Mouse (Mus musculus): Measurements from ENCODE around the gene Wnt6. TPM values are rescaled to one million over a fixed set of nuclear protein-coding genes. Genes with fewer than 3 reads are reported as not detected.

Wnt6 gene
- polyA plus RNA-seq, 1 experiment: not detected

GRCm38 (mm10) chr1:74782045-74782444 lies 10.4 kb downstream of the Wnt6 start:
- Histone ChIP-seq H3K4me3 (replicated peaks; ENCODE audit: control insufficient read depth, low read depth, low read length) (no peak overlapping the region), H3K27ac (ENCODE audit: control insufficient read depth, insufficient read depth, low read depth, low read length, poor library complexity) (0 out of 2 replicates have a peak overlapping the region, but pooled peaks have one; percentile 9), H3K4me1 (ENCODE audit: control insufficient read depth, insufficient read depth, low read length) (peaks cover 2% of the 10 kb centered on the region)
- 2% methylated on average over 14 of the region's 14 CpGs for WGBS
- TF ChIP-seq POLR2A (IDR thresholded peaks at IDR 0.05; ENCODE audit: borderline replicate concordance, control insufficient read depth, low read depth, low read length): peak; percentile 23; the same call in 1 of the 2 replicates
- TF ChIP-seq CTCF (IDR thresholded peaks at IDR 0.05; ENCODE audit: control insufficient read depth, insufficient read depth, low read length): no peak

GRCm38 (mm10) chr1:74783554-74783953 lies 11.9 kb downstream of the Wnt6 start:
- peaks cover 2% of the 10 kb centered on the region for H3K4me1 ChIP-seq (ENCODE audit: control insufficient read depth, insufficient read depth, low read length)
- no peak overlapping the region for H3K4me3 ChIP-seq (replicated peaks; ENCODE audit: control insufficient read depth, low read depth, low read length)
- no peak for TF ChIP-seq CTCF (IDR thresholded peaks at IDR 0.05; ENCODE audit: control insufficient read depth, insufficient read depth, low read length)
- TF ChIP-seq POLR2A (IDR thresholded peaks at IDR 0.05; ENCODE audit: borderline replicate concordance, control insufficient read depth, low read depth, low read length): no peak
- H3K27ac ChIP-seq (ENCODE audit: control insufficient read depth, insufficient read depth, low read depth, low read length, poor library complexity): no peak overlapping the region
- 36% methylated on average over 13 of the region's 13 CpGs for WGBS

GRCm38 (mm10) chr1:74784041-74784759 lies 12.5 kb downstream of the Wnt6 start:
- no peak overlapping the region for H3K27ac ChIP-seq (ENCODE audit: control insufficient read depth, insufficient read depth, low read depth, low read length, poor library complexity)
- WGBS: under 1% methylated on average over 67 of the region's 67 CpGs
- peak overlapping the region; percentile 26 for H3K4me3 ChIP-seq (replicated peaks; ENCODE audit: control insufficient read depth, low read depth, low read length)
- TF ChIP-seq POLR2A (IDR thresholded peaks at IDR 0.05; ENCODE audit: borderline replicate concordance, control insufficient read depth, low read depth, low read length) (no peak), CTCF (IDR thresholded peaks at IDR 0.05; ENCODE audit: control insufficient read depth, insufficient read depth, low read length) (peak; percentile 22; the same call in 1 of the 2 replicates)
- peaks cover 2% of the 10 kb centered on the region for H3K4me1 ChIP-seq (ENCODE audit: control insufficient read depth, insufficient read depth, low read length)

GRCm38 (mm10) chr1:74787846-74788245 lies 16.2 kb downstream of the Wnt6 start:
- peak; percentile 58 for TF ChIP-seq CTCF (IDR thresholded peaks at IDR 0.05; ENCODE audit: control insufficient read depth, insufficient read depth, low read length)
- no peak for TF ChIP-seq POLR2A (IDR thresholded peaks at IDR 0.05; ENCODE audit: borderline replicate concordance, control insufficient read depth, low read depth, low read length)
- WGBS: 4% methylated on average over 7 of the region's 7 CpGs
- no peak overlapping the region for H3K4me3 ChIP-seq (replicated peaks; ENCODE audit: control insufficient read depth, low read depth, low read length)
- no peak overlapping the region for H3K27ac ChIP-seq (ENCODE audit: control insufficient read depth, insufficient read depth, low read depth, low read length, poor library complexity)
- H3K4me1 ChIP-seq (ENCODE audit: control insufficient read depth, insufficient read depth, low read length): peaks cover under 1% of the 10 kb centered on the region

- no peaks in the 10 kb centered on the region for H3K4me1 ChIP-seq (ENCODE audit: control insufficient read depth, insufficient read depth, low read length)
- H3K27ac ChIP-seq (ENCODE audit: control insufficient read depth, insufficient read depth, low read depth, low read length, poor library complexity): no peak overlapping the region
- 16% methylated on average over 6 of the region's 6 CpGs for WGBS
- no peak overlapping the region for H3K4me3 ChIP-seq (replicated peaks; ENCODE audit: control insufficient read depth, low read depth, low read length)
- TF ChIP-seq POLR2A (IDR thresholded peaks at IDR 0.05; ENCODE audit: borderline replicate concordance, control insufficient read depth, low read depth, low read length): no peak
- no peak for TF ChIP-seq CTCF (IDR thresholded peaks at IDR 0.05; ENCODE audit: control insufficient read depth, insufficient read depth, low read length)
Observed at GRCm38 (mm10) chr1:74788603-74789176, 17.0 kb downstream of the Wnt6 start.

- H3K4me1 ChIP-seq (ENCODE audit: control insufficient read depth, insufficient read depth, low read length): no peaks in the 10 kb centered on the region; the same call in 1 of the 2 replicates
- 39% methylated on average over 3 of the region's 3 CpGs for WGBS
- no peak overlapping the region for H3K27ac ChIP-seq (ENCODE audit: control insufficient read depth, insufficient read depth, low read depth, low read length, poor library complexity)
- TF ChIP-seq CTCF (IDR thresholded peaks at IDR 0.05; ENCODE audit: control insufficient read depth, insufficient read depth, low read length) (no peak), POLR2A (IDR thresholded peaks at IDR 0.05; ENCODE audit: borderline replicate concordance, control insufficient read depth, low read depth, low read length) (no peak)
- no peak overlapping the region for H3K4me3 ChIP-seq (replicated peaks; ENCODE audit: control insufficient read depth, low read depth, low read length)
Observed at GRCm38 (mm10) chr1:74790095-74790494, 18.4 kb downstream of the Wnt6 start.

- 3% methylated on average over 11 of the region's 11 CpGs for WGBS
- H3K4me3 ChIP-seq (replicated peaks; ENCODE audit: control insufficient read depth, low read depth, low read length): no peak within 1 kb of the TSS
- no peak within 1 kb of the TSS; the same call in 1 of the 2 replicates for H3K27ac ChIP-seq (ENCODE audit: control insufficient read depth, insufficient read depth, low read depth, low read length, poor library complexity)
- TF ChIP-seq CTCF (IDR thresholded peaks at IDR 0.05; ENCODE audit: control insufficient read depth, insufficient read depth, low read length): no peak
- no peak for TF ChIP-seq POLR2A (IDR thresholded peaks at IDR 0.05; ENCODE audit: borderline replicate concordance, control insufficient read depth, low read depth, low read length)
- H3K4me1 ChIP-seq (ENCODE audit: control insufficient read depth, insufficient read depth, low read length): no peaks in the 10 kb centered on the region; the same call in 1 of the 2 replicates
Observed at GRCm38 (mm10) chr1:74791249-74791648, 19.6 kb downstream of the Wnt6 start, which contains the start of gene Wnt10a. Wnt10a (plus strand) TSS chr1:74791516.

- no peak overlapping the region for H3K4me3 ChIP-seq (replicated peaks; ENCODE audit: control insufficient read depth, low read depth, low read length)
- 57% methylated on average over 19 of the region's 19 CpGs for WGBS
- no peak overlapping the region for H3K27ac ChIP-seq (ENCODE audit: control insufficient read depth, insufficient read depth, low read depth, low read length, poor library complexity)
- TF ChIP-seq POLR2A (IDR thresholded peaks at IDR 0.05; ENCODE audit: borderline replicate concordance, control insufficient read depth, low read depth, low read length) (no peak), CTCF (IDR thresholded peaks at IDR 0.05; ENCODE audit: control insufficient read depth, insufficient read depth, low read length) (no peak)
- H3K4me1 ChIP-seq (ENCODE audit: control insufficient read depth, insufficient read depth, low read length): no peaks in the 10 kb centered on the region; the same call in 1 of the 2 replicates
Observed at GRCm38 (mm10) chr1:74792831-74793660, 21.4 kb downstream of the Wnt6 start.

Measured in bone marrow, adult 2 months (tissue).